Mouse (Mus musculus) thymus, adult 2 months (tissue): Measurements from ENCODE around the gene Gm8257. TPM values are rescaled to one million over a fixed set of nuclear protein-coding genes. Genes with fewer than 3 reads are reported as not detected.
"Not testable (repeated sequence)": the region's sequence is repeated elsewhere in the genome, so short reads cannot be mapped to it uniquely, and the experiment has no call there.

Source experiments
- DNase-seq: peaks from one replicate; pipeline ENCODE4 v3.0.0; 2021
- H3K27ac ChIP-seq: fragments of 200-500 bp; 2 replicates; pipeline ENCODE4 v1.5.1; 2012; ENCODE audit warnings: low read length, control low read depth; ENCODE audit not compliant: control insufficient read depth, insufficient read depth
- H3K27me3 ChIP-seq: fragments of 200-500 bp; 2 replicates; pipeline ENCODE4 v1.6.1; 2012; ENCODE audit warnings: mild to moderate bottlenecking, low read length, moderate library complexity, mixed read lengths; ENCODE audit not compliant: control insufficient read depth, insufficient read depth
- H3K36me3 ChIP-seq: fragments of 200-500 bp; 2 replicates; pipeline ENCODE4 v1.6.1; 2012; ENCODE audit warnings: mild to moderate bottlenecking, low read length, moderate library complexity; ENCODE audit not compliant: control insufficient read depth, insufficient read depth
- H3K4me1 ChIP-seq: fragments of 200-500 bp; replicated peaks from 2 replicates; pipeline ENCODE4 v1.6.1; 2012; ENCODE audit warnings: low read length; ENCODE audit not compliant: control insufficient read depth, insufficient read depth
- H3K4me3 ChIP-seq: fragments of 200-500 bp; 2 replicates; pipeline ENCODE4 v1.5.1; 2012; ENCODE audit warnings: mild to moderate bottlenecking, low read length, control low read depth, moderate library complexity; ENCODE audit not compliant: control insufficient read depth, insufficient read depth
- CTCF ChIP-seq: fragments of 200-500 bp; IDR thresholded peaks from 2 replicates; pipeline ENCODE4 v1.5.1; 2012; ENCODE audit warnings: mild to moderate bottlenecking, control low read depth, low read length, moderate library complexity, borderline replicate concordance; ENCODE audit not compliant: control insufficient read depth, poor library complexity, insufficient read depth; ENCODE audit errors: extremely low read depth
- POLR2A ChIP-seq: fragments of 200-500 bp; IDR thresholded peaks from 2 replicates; pipeline ENCODE4 v1.6.1; 2012; ENCODE audit warnings: mild to moderate bottlenecking, low read length, control low read depth, moderate library complexity; ENCODE audit not compliant: control insufficient read depth, poor library complexity, insufficient read depth; ENCODE audit errors: extremely low read depth
- WGBS: fragments of 180-500 bp; shearing (Covaris S2); methylation state at CpG from one replicate; pipeline ENCODE4 v1.1.7; 2018; 5-methylcytosine and 5-hydroxymethylcytosine counted together
- polyA plus RNA-seq: library from polyadenylated mRNA; depleted of rRNA; stranded (reverse); fragments of >200 nt; gene quantifications from 2 replicates; pipeline ENCODE4 v1.2.3, GENCODE M21; 2012; rRNA removed

Gene Gm8257
- polyA plus RNA-seq: not detected in 2 replicates

GRCm38 (mm10) chr14:44706356-44706755 lies at the start of gene Gm8257:
Gm8257 (minus strand) TSS chr14:44706456.
- H3K27ac ChIP-seq, DNase-seq, H3K4me3 ChIP-seq, H3K27me3 ChIP-seq, H3K36me3 ChIP-seq, H3K4me1 ChIP-seq: not testable (repeated sequence)
- 79% methylated on average over 3 of the region's 3 CpGs for WGBS

GRCm38 (mm10) chr14:44750240-44750639 lies 44.0 kb upstream of the Gm8257 start, which contains the start of gene Gm8267:
Gm8267 (minus strand) TSS chr14:44750340.
- Histone ChIP-seq H3K4me3 (no peak within 1 kb of the TSS), H3K4me1 (no peaks in the 10 kb centered on the region), H3K36me3 (no peaks in the 10 kb centered on the region), H3K27ac (no peak within 1 kb of the TSS), H3K27me3 (no peaks in the 10 kb centered on the region)
- no peak for TF ChIP-seq POLR2A
- no peak for TF ChIP-seq CTCF
- no peak for DNase-seq
- WGBS: 87% methylated on average over 3 of the region's 3 CpGs

GRCm38 (mm10) chr14:44742789-44743188 lies 36.5 kb upstream of the Gm8257 start:
- 74% methylated on average over 1 of the region's 1 CpGs for WGBS
- DNase-seq: not testable (repeated sequence)

GRCm38 (mm10) chr14:44730711-44731110 lies 24.5 kb upstream of the Gm8257 start:
- not testable (repeated sequence) for H3K4me3 ChIP-seq, H3K27ac ChIP-seq, H3K4me1 ChIP-seq, H3K27me3 ChIP-seq, H3K36me3 ChIP-seq, DNase-seq

More at GRCm38 (mm10) chr14:44742789-44743188, 36.5 kb upstream of the Gm8257 start:
- H3K27me3 ChIP-seq, H3K36me3 ChIP-seq, H3K4me3 ChIP-seq, H3K27ac ChIP-seq, H3K4me1 ChIP-seq: not testable (repeated sequence)

GRCm38 (mm10) chr14:44627737-44628136 lies 78.5 kb downstream of the Gm8257 start, which contains the start of gene Gm5624:
Gm5624 (minus strand) TSS chr14:44627938.
- H3K27me3 ChIP-seq, DNase-seq, H3K27ac ChIP-seq, H3K4me1 ChIP-seq, H3K36me3 ChIP-seq, H3K4me3 ChIP-seq: not testable (repeated sequence)
- WGBS: 75% methylated on average over 4 of the region's 4 CpGs

Other genes with a start within 250 kb of the Gm8257 start
- not detected in 2 replicates for gene BC061237, start 214.0 kb downstream of the Gm8257 start, polyA plus RNA-seq
- gene Gm17093, start 188.2 kb downstream of the Gm8257 start, polyA plus RNA-seq: not detected in 2 replicates
- gene Gm8247, start 123.3 kb downstream of the Gm8257 start, polyA plus RNA-seq: not detected in 2 replicates
- gene Gm5624, start 78.5 kb downstream of the Gm8257 start, polyA plus RNA-seq: not detected in 2 replicates
- gene Gm8267, start 43.9 kb upstream of the Gm8257 start, polyA plus RNA-seq: not detected in 2 replicates
- 0.66 and 0.68 TPM in 2 replicates for gene Ptgdr, start 152.9 kb upstream of the Gm8257 start, polyA plus RNA-seq